Mouse (Mus musculus) heart, embryonic 12.5 days (tissue): ENCODE results near the gene Nmnat2. TPM values are rescaled to one million over a fixed set of nuclear protein-coding genes. Genes with fewer than 3 reads are reported as not detected.
A peak's percentile ranks its signal among the peaks of the same experiment; 100 is the strongest.

Experiments
- ATAC-seq: fragments of 200-750 bp; cut with Nextera tagmentation; 2 replicates; pipeline ENCODE4 v1.8.0; 2017; ENCODE audit warnings: moderate TSS enrichment, moderate library complexity; ENCODE audit not compliant: insufficient number of reproducible peaks, low FRiP score
- H3K27ac ChIP-seq: fragments of 300-500 bp; sonication (generic); 2 replicates; pipeline ENCODE4 v1.5.1; 2016; ENCODE audit warnings: mild to moderate bottlenecking, moderate library complexity; ENCODE audit not compliant: poor library complexity, severe bottlenecking
- H3K27me3 ChIP-seq: fragments of 300-500 bp; sonication (generic); replicated peaks from 2 replicates; pipeline ENCODE4 v1.6.1; 2016; ENCODE audit warnings: mild to moderate bottlenecking, moderate library complexity
- H3K36me3 ChIP-seq: fragments of 300-500 bp; sonication (generic); 2 replicates; pipeline ENCODE4 v1.6.1; 2016; ENCODE audit warnings: mild to moderate bottlenecking, moderate library complexity
- H3K4me1 ChIP-seq: fragments of 300-500 bp; sonication (generic); replicated peaks from 2 replicates; pipeline ENCODE4 v1.6.1; 2016; ENCODE audit warnings: mild to moderate bottlenecking
- H3K4me2 ChIP-seq: fragments of 300-500 bp; sonication (generic); 2 replicates; pipeline ENCODE4 v1.6.1; 2016; ENCODE audit warnings: mild to moderate bottlenecking, moderate library complexity
- H3K4me3 ChIP-seq: fragments of 300-500 bp; sonication (generic); 2 replicates; pipeline ENCODE4 v1.5.1; 2016; ENCODE audit warnings: mild to moderate bottlenecking
- H3K9ac ChIP-seq: fragments of 300-500 bp; sonication (generic); 2 replicates; pipeline ENCODE4 v1.6.1; 2016; ENCODE audit warnings: mild to moderate bottlenecking, moderate library complexity
- H3K9me3 ChIP-seq: fragments of 300-500 bp; sonication (generic); replicated peaks from 2 replicates; pipeline ENCODE4 v1.6.1; 2016; ENCODE audit warnings: mild to moderate bottlenecking, moderate library complexity
- WGBS: fragments of 180-500 bp; shearing (Covaris S2); methylation state at CpG from one replicate; pipeline ENCODE4 v1.1.7; 2016; 5-methylcytosine and 5-hydroxymethylcytosine counted together
- polyA plus RNA-seq: library from polyadenylated mRNA; unstranded; fragments of >200 nt; fragmentation: Nextera tagmentation; extraction: Ambion mirVana; gene quantifications from 2 replicates; pipeline ENCODE4 v1.2.1, GENCODE M21; 2016

Nmnat2 gene
- polyA plus RNA-seq, 1 experiment from 2014 or later, result 1.2 TPM

GRCm38 (mm10) chr1:152955564-152956211, 895 bp downstream of the Nmnat2 start:
- H3K27ac ChIP-seq, result no peak overlapping the region
- ATAC-seq, result no peak
- H3K27me3 ChIP-seq, result peaks cover 49% of the 10 kb centered on the region
- 2% methylated on average over 40 of the region's 40 CpGs for WGBS
- H3K9ac ChIP-seq, result no peak overlapping the region
- peak overlapping the region; percentile 82 for H3K4me2 ChIP-seq
- H3K9me3 ChIP-seq, result no peaks in the 10 kb centered on the region
- no peaks in the 10 kb centered on the region for H3K36me3 ChIP-seq
- peaks cover 16% of the 10 kb centered on the region for H3K4me1 ChIP-seq
- H3K4me3 ChIP-seq, result peak overlapping the region; percentile 53

- H3K9me3 ChIP-seq, result no peaks in the 10 kb centered on the region
- H3K4me3 ChIP-seq, result peak overlapping the region; percentile 53
- H3K27me3 ChIP-seq, result peaks cover 49% of the 10 kb centered on the region
- 4% methylated on average over 14 of the region's 14 CpGs for WGBS
- no peaks in the 10 kb centered on the region for H3K36me3 ChIP-seq
- no peak overlapping the region for H3K27ac ChIP-seq
- peak overlapping the region; percentile 82 for H3K4me2 ChIP-seq
- H3K9ac ChIP-seq, result no peak overlapping the region
- no peak for ATAC-seq
- peaks cover 16% of the 10 kb centered on the region for H3K4me1 ChIP-seq
Observed at GRCm38 (mm10) chr1:152956221-152956620, 1.4 kb downstream of the Nmnat2 start.

GRCm38 (mm10) chr1:152964344-152964743, 9.6 kb downstream of the Nmnat2 start:
- Histone ChIP-seq H3K27me3 (no peaks in the 10 kb centered on the region), H3K4me2 (no peak overlapping the region), H3K36me3 (no peaks in the 10 kb centered on the region), H3K9me3 (no peaks in the 10 kb centered on the region), H3K9ac (no peak overlapping the region), H3K4me3 (no peak overlapping the region), H3K4me1 (no peaks in the 10 kb centered on the region), H3K27ac (no peak overlapping the region)
- WGBS, result 76% methylated on average over 10 of the region's 10 CpGs
- ATAC-seq, result no peak

- no peak for ATAC-seq
- Histone ChIP-seq H3K4me2 (no peak overlapping the region), H3K36me3 (no peaks in the 10 kb centered on the region), H3K9ac (no peak overlapping the region), H3K27ac (no peak overlapping the region), H3K4me3 (no peak overlapping the region), H3K27me3 (no peaks in the 10 kb centered on the region), H3K4me1 (no peaks in the 10 kb centered on the region), H3K9me3 (no peaks in the 10 kb centered on the region)
- WGBS, result 72% methylated on average over 6 of the region's 6 CpGs
Observed at GRCm38 (mm10) chr1:152966222-152966621, 11.4 kb downstream of the Nmnat2 start.

GRCm38 (mm10) chr1:152966686-152967085, 11.9 kb downstream of the Nmnat2 start:
- Histone ChIP-seq H3K27me3 (no peaks in the 10 kb centered on the region), H3K9me3 (no peaks in the 10 kb centered on the region), H3K9ac (no peak overlapping the region), H3K4me2 (no peak overlapping the region), H3K27ac (no peak overlapping the region), H3K4me1 (no peaks in the 10 kb centered on the region), H3K4me3 (no peak overlapping the region), H3K36me3 (no peaks in the 10 kb centered on the region)
- ATAC-seq, result no peak
- 82% methylated on average over 2 of the region's 2 CpGs for WGBS

GRCm38 (mm10) chr1:152969081-152969480, 14.3 kb downstream of the Nmnat2 start:
- no peaks in the 10 kb centered on the region for H3K27me3 ChIP-seq
- H3K27ac ChIP-seq, result no peak overlapping the region
- H3K36me3 ChIP-seq, result no peaks in the 10 kb centered on the region
- WGBS, result 41% methylated on average over 4 of the region's 4 CpGs
- no peak overlapping the region for H3K9ac ChIP-seq
- H3K4me2 ChIP-seq, result no peak overlapping the region
- no peak overlapping the region for H3K4me3 ChIP-seq
- no peak for ATAC-seq
- no peaks in the 10 kb centered on the region for H3K4me1 ChIP-seq
- H3K9me3 ChIP-seq, result no peaks in the 10 kb centered on the region

GRCm38 (mm10) chr1:152972957-152973356, 18.2 kb downstream of the Nmnat2 start:
- Histone ChIP-seq H3K4me2 (no peak overlapping the region), H3K9ac (no peak overlapping the region), H3K27ac (no peak overlapping the region), H3K36me3 (no peaks in the 10 kb centered on the region), H3K4me3 (no peak overlapping the region), H3K9me3 (peaks cover 9% of the 10 kb centered on the region; the same call in 1 of the 2 replicates), H3K4me1 (no peaks in the 10 kb centered on the region), H3K27me3 (no peaks in the 10 kb centered on the region)
- WGBS, result 57% methylated on average over 4 of the region's 4 CpGs
- no peak for ATAC-seq

- 56% methylated on average over 5 of the region's 5 CpGs for WGBS
- Histone ChIP-seq H3K36me3 (no peaks in the 10 kb centered on the region), H3K4me1 (no peaks in the 10 kb centered on the region), H3K4me2 (no peak overlapping the region), H3K9ac (no peak overlapping the region), H3K9me3 (peaks cover 9% of the 10 kb centered on the region; the same call in 1 of the 2 replicates), H3K4me3 (no peak overlapping the region), H3K27ac (no peak overlapping the region), H3K27me3 (no peaks in the 10 kb centered on the region)
- no peak for ATAC-seq
Observed at GRCm38 (mm10) chr1:152973421-152973820, 18.6 kb downstream of the Nmnat2 start.

- Histone ChIP-seq H3K4me2 (no peak overlapping the region), H3K4me1 (no peaks in the 10 kb centered on the region), H3K4me3 (no peak overlapping the region), H3K27ac (no peak overlapping the region), H3K9me3 (peaks cover 9% of the 10 kb centered on the region; the same call in 1 of the 2 replicates), H3K36me3 (no peaks in the 10 kb centered on the region), H3K27me3 (no peaks in the 10 kb centered on the region), H3K9ac (no peak overlapping the region)
- WGBS, result 34% methylated on average over 4 of the region's 4 CpGs
- no peak for ATAC-seq
Observed at GRCm38 (mm10) chr1:152973861-152974260, 19.1 kb downstream of the Nmnat2 start.

- Histone ChIP-seq H3K4me3 (no peak overlapping the region), H3K4me1 (no peaks in the 10 kb centered on the region), H3K9me3 (peaks cover 9% of the 10 kb centered on the region; the same call in 1 of the 2 replicates), H3K27me3 (no peaks in the 10 kb centered on the region), H3K27ac (no peak overlapping the region), H3K4me2 (no peak overlapping the region), H3K9ac (no peak overlapping the region), H3K36me3 (no peaks in the 10 kb centered on the region)
- 68% methylated on average over 3 of the region's 3 CpGs for WGBS
- ATAC-seq, result no peak
Observed at GRCm38 (mm10) chr1:152975144-152975543, 20.4 kb downstream of the Nmnat2 start.

- H3K4me2 ChIP-seq, result no peak overlapping the region
- 92% methylated on average over 8 of the region's 8 CpGs for WGBS
Observed at GRCm38 (mm10) chr1:152978700-152979099, 23.9 kb downstream of the Nmnat2 start.

GRCm38 (mm10) chr1:152983416-152983815, 28.6 kb downstream of the Nmnat2 start:
- H3K36me3 ChIP-seq, result no peaks in the 10 kb centered on the region
- H3K9ac ChIP-seq, result no peak overlapping the region
- H3K4me3 ChIP-seq, result no peak overlapping the region
- ATAC-seq, result no peak
- no peaks in the 10 kb centered on the region for H3K9me3 ChIP-seq
- no peak overlapping the region for H3K4me2 ChIP-seq
- WGBS, result 77% methylated on average over 14 of the region's 14 CpGs
- no peaks in the 10 kb centered on the region for H3K4me1 ChIP-seq
- no peaks in the 10 kb centered on the region for H3K27me3 ChIP-seq
- no peak overlapping the region for H3K27ac ChIP-seq

More at GRCm38 (mm10) chr1:152978700-152979099, 23.9 kb downstream of the Nmnat2 start:
- Histone ChIP-seq H3K27me3 (no peaks in the 10 kb centered on the region), H3K27ac (no peak overlapping the region), H3K4me1 (no peaks in the 10 kb centered on the region), H3K36me3 (no peaks in the 10 kb centered on the region), H3K9me3 (peaks cover 9% of the 10 kb centered on the region; the same call in 1 of the 2 replicates), H3K9ac (no peak overlapping the region), H3K4me3 (no peak overlapping the region)
- no peak for ATAC-seq
